Mouse (Mus musculus): ENCODE measurements at regions not wholly inside any gene's neighbourhood (a gene's known extent, or its start where the extent isn't known, plus 50 kb on each side); places are given as distances from the start of the nearest gene placed in this dataset.

DNA sequence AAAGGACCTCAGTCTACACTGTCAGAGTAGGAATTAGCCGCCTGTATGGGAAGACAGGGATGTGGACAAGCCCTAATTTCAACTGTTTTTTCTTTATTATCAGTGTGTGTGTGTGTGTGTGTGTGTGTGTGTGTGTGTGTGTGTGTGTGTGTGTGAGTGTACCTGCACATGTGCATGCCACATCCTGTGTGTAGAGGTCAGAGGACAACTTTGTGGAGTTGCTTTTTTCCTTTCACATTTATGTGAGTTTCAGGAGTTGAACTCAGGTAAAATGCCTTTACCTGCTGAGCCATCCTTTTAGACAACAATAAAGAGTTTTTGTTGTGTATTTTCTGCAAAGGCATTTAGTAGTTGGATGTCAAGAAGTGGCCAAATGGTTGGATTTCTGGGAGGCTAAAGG, 2606.8 kb downstream of the Gm37988 start:
- Histone ChIP-seq H3K9ac (ENCODE audit: low read length) (no peak overlapping the region), H3K36me3 (ENCODE audit: control insufficient read depth, insufficient read depth, low read length) (no peaks in the 10 kb centered on the region), H3K27ac (ENCODE audit: low read depth, low read length) (no peak overlapping the region), H3K9me3 (ENCODE audit: control insufficient read depth, low read length) (no peaks in the 10 kb centered on the region), H3K4me3 (ENCODE audit: low read depth, low read length) (no peak overlapping the region), H3K4me1 (ENCODE audit: control insufficient read depth, insufficient read depth, low read length) (no peaks in the 10 kb centered on the region), H3K27me3 (ENCODE audit: control insufficient read depth, insufficient read depth, low read length) (no peaks in the 10 kb centered on the region), H3K4me2 (ENCODE audit: low read depth) (no peak overlapping the region)
- DNase-seq (ENCODE audit: low spot score) (no peak), ATAC-seq (ENCODE audit: insufficient read depth, low FRiP score, low TSS enrichment) (no peak)
- 88% methylated on average over 1 of the region's 1 CpGs for WGBS

DNA sequence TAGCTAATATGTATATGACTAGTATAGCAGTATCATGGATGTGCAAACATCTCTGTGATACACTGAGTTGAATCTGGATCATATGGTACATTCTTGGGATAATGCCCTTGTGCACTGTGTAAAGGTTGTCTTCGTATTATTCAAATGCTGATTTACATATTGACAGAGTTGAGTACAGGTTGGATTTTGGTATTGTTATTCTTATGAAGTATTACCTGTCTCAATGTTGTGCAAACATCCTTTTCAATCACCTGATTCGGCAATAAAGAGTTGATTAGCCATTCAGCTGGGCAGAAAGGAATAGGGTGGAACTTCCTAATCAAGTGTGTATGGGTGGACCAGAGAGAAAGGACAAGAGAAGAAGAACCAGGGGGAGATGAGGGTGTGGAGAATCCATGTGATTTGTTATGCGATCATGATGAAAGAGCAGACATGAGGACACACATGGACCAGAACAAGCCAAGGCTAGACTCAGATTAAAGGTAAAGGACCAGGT, 2644.0 kb downstream of the Gm37988 start:
- DNase-seq (ENCODE audit: low spot score) (no peak), ATAC-seq (ENCODE audit: insufficient read depth, low FRiP score, low TSS enrichment) (no peak)
- 92% methylated on average over 3 of the region's 3 CpGs for WGBS
- Histone ChIP-seq H3K9me3 (ENCODE audit: control insufficient read depth, low read length) (no peaks in the 10 kb centered on the region), H3K9ac (ENCODE audit: low read length) (no peak overlapping the region), H3K27me3 (ENCODE audit: control insufficient read depth, insufficient read depth, low read length) (no peaks in the 10 kb centered on the region), H3K4me3 (ENCODE audit: low read depth, low read length) (no peak overlapping the region), H3K4me2 (ENCODE audit: low read depth) (no peak overlapping the region), H3K4me1 (ENCODE audit: control insufficient read depth, insufficient read depth, low read length) (no peaks in the 10 kb centered on the region), H3K27ac (ENCODE audit: low read depth, low read length) (no peak overlapping the region), H3K36me3 (ENCODE audit: control insufficient read depth, insufficient read depth, low read length) (no peaks in the 10 kb centered on the region)

DNA sequence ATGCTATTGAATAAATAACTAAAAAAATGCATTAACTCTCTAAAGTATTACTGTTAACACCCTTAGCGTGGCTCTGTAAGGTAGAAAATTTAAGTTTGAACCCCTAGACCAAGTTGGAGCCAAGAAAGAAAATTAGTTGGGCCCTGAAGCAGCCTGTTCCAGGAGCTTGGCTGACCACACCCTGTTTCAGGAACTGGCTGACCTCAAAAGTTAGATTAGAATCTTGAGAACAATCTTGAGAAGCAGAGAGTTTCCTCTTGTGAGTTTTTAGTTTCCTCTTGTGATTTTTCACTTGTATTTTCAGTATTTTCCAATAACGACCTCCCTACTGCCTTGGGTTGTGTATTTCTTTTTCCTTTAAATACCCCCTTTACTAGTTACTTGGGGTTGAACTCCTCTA, 2647.2 kb downstream of the Gm37988 start:
- WGBS, result 90% methylated on average over 2 of the region's 2 CpGs
- no peak overlapping the region for H3K4me3 ChIP-seq (ENCODE audit: low read depth, low read length)

DNA sequence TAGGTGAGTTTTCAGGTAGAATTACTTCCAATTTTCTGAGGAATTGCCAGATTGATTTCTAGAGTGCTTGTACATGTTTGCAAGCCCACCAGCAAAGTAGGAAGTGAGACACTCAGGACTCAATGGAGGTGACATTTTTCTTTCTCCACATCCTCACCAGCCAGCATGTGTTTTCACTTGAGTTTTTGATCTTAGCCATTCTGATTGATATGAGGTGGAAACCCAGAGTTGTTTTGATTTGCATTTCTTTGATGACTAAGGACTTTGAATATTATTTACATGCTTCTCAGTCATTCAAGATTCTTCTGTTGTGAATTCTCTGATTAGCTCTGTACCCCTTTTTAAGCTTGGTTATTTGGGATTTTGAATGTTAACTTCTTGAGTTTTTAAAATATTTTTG, 2650.2 kb downstream of the Gm37988 start:
- Histone ChIP-seq H3K36me3 (ENCODE audit: control insufficient read depth, insufficient read depth, low read length) (no peaks in the 10 kb centered on the region), H3K9ac (ENCODE audit: low read length) (no peak overlapping the region), H3K4me1 (ENCODE audit: control insufficient read depth, insufficient read depth, low read length) (no peaks in the 10 kb centered on the region), H3K4me3 (ENCODE audit: low read depth, low read length) (no peak overlapping the region), H3K9me3 (ENCODE audit: control insufficient read depth, low read length) (no peaks in the 10 kb centered on the region), H3K4me2 (ENCODE audit: low read depth) (no peak overlapping the region), H3K27me3 (ENCODE audit: control insufficient read depth, insufficient read depth, low read length) (no peaks in the 10 kb centered on the region), H3K27ac (ENCODE audit: low read depth, low read length) (no peak overlapping the region)
- no peak for ATAC-seq (ENCODE audit: insufficient read depth, low FRiP score, low TSS enrichment)
- DNase-seq (ENCODE audit: low spot score), result no peak

More for the DNA sequence above, 2647.2 kb downstream of the Gm37988 start:
- Histone ChIP-seq H3K36me3 (ENCODE audit: control insufficient read depth, insufficient read depth, low read length) (no peaks in the 10 kb centered on the region), H3K4me1 (ENCODE audit: control insufficient read depth, insufficient read depth, low read length) (no peaks in the 10 kb centered on the region), H3K9me3 (ENCODE audit: control insufficient read depth, low read length) (no peaks in the 10 kb centered on the region), H3K4me2 (ENCODE audit: low read depth) (no peak overlapping the region), H3K9ac (ENCODE audit: low read length) (no peak overlapping the region), H3K27me3 (ENCODE audit: control insufficient read depth, insufficient read depth, low read length) (no peaks in the 10 kb centered on the region), H3K27ac (ENCODE audit: low read depth, low read length) (no peak overlapping the region)
- no peak for ATAC-seq (ENCODE audit: insufficient read depth, low FRiP score, low TSS enrichment)
- no peak for DNase-seq (ENCODE audit: low spot score)

DNA sequence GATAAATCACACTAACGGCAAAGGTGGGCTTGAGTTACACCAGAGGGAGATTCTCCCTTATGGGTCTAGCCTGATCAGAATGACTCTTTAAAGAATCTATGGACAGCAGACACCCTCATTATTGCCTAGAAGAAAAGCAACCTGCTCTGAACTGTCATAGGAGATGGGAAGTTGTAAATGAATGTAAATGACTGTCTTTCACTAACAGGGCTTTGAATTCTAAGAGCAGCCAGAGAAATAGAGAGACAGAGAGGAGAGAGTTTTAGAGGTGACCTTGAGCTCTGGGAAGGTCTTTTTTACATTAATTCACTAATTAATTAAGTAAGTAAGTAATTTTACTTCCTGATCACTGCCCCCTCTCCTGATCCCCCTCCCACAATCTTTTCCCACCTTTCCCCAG, 2686.4 kb downstream of the Gm37988 start:
- Histone ChIP-seq H3K4me1 (ENCODE audit: control insufficient read depth, insufficient read depth, low read length) (no peaks in the 10 kb centered on the region), H3K27ac (ENCODE audit: low read depth, low read length) (no peak overlapping the region), H3K4me3 (ENCODE audit: low read depth, low read length) (no peak overlapping the region), H3K36me3 (ENCODE audit: control insufficient read depth, insufficient read depth, low read length) (no peaks in the 10 kb centered on the region), H3K9ac (ENCODE audit: low read length) (no peak overlapping the region), H3K4me2 (ENCODE audit: low read depth) (no peak overlapping the region), H3K27me3 (ENCODE audit: control insufficient read depth, insufficient read depth, low read length) (no peaks in the 10 kb centered on the region), H3K9me3 (ENCODE audit: control insufficient read depth, low read length) (no peaks in the 10 kb centered on the region)
- no peak for ATAC-seq (ENCODE audit: insufficient read depth, low FRiP score, low TSS enrichment)
- no peak for DNase-seq (ENCODE audit: low spot score)
- 89% methylated on average over 1 of the region's 1 CpGs for WGBS

DNA sequence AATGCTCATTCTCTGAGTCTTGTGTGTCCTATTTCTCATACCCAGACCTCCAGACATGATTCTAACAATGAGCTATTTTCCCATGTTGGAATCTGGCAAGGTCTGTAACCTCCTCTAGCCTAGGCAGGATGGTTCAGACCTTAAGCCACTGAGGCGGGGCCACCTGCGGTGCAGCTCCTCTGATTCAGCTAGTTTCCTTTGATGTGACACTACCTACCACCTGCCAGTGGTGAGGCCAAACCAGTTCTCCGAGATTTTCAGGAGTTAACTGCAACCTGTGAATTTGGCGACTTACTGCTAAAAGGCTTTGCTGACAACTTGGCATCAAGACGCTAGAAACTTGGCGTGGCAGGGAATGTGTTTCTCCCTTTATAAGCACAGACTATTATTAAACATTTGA, 2691.3 kb downstream of the Gm37988 start:
- Histone ChIP-seq H3K4me1 (ENCODE audit: control insufficient read depth, insufficient read depth, low read length) (no peaks in the 10 kb centered on the region), H3K9ac (ENCODE audit: low read length) (no peak overlapping the region), H3K4me3 (ENCODE audit: low read depth, low read length) (no peak overlapping the region), H3K27ac (ENCODE audit: low read depth, low read length) (no peak overlapping the region), H3K36me3 (ENCODE audit: control insufficient read depth, insufficient read depth, low read length) (no peaks in the 10 kb centered on the region), H3K27me3 (ENCODE audit: control insufficient read depth, insufficient read depth, low read length) (no peaks in the 10 kb centered on the region), H3K9me3 (ENCODE audit: control insufficient read depth, low read length) (no peaks in the 10 kb centered on the region), H3K4me2 (ENCODE audit: low read depth) (no peak overlapping the region)
- 63% methylated on average over 6 of the region's 6 CpGs for WGBS
- DNase-seq (ENCODE audit: low spot score) (no peak), ATAC-seq (ENCODE audit: insufficient read depth, low FRiP score, low TSS enrichment) (no peak)

DNA sequence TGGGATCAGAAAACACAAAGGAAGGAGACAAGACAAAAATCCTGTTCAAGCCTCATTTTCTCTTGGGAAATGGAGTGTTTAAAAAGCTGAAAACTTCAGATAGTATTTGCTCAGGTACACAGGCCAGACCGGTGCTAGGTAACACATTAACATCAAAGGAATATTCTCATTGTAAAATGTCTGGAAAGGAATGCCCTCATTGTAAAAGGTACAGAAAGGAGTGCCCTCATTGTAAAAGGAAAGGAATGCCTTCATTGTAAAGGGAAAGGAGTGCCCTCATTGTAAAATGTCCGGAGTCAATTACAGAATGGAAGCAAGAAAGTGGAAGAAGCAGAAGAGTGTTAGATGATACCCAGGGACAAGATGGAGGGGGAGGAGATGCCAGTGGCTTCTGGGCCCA, 2694.7 kb downstream of the Gm37988 start:
- H3K4me2 ChIP-seq (ENCODE audit: low read depth), result no peak overlapping the region
- H3K9ac ChIP-seq (ENCODE audit: low read length), result no peak overlapping the region
- H3K36me3 ChIP-seq (ENCODE audit: control insufficient read depth, insufficient read depth, low read length), result no peaks in the 10 kb centered on the region
- H3K9me3 ChIP-seq (ENCODE audit: control insufficient read depth, low read length), result no peaks in the 10 kb centered on the region
- H3K27ac ChIP-seq (ENCODE audit: low read depth, low read length), result no peak overlapping the region
- no peaks in the 10 kb centered on the region for H3K27me3 ChIP-seq (ENCODE audit: control insufficient read depth, insufficient read depth, low read length)
- DNase-seq (ENCODE audit: low spot score) (no peak), ATAC-seq (ENCODE audit: insufficient read depth, low FRiP score, low TSS enrichment) (no peak)
- WGBS, result 60% methylated on average over 2 of the region's 2 CpGs
- H3K4me1 ChIP-seq (ENCODE audit: control insufficient read depth, insufficient read depth, low read length), result no peaks in the 10 kb centered on the region
- H3K4me3 ChIP-seq (ENCODE audit: low read depth, low read length), result no peak overlapping the region

DNA sequence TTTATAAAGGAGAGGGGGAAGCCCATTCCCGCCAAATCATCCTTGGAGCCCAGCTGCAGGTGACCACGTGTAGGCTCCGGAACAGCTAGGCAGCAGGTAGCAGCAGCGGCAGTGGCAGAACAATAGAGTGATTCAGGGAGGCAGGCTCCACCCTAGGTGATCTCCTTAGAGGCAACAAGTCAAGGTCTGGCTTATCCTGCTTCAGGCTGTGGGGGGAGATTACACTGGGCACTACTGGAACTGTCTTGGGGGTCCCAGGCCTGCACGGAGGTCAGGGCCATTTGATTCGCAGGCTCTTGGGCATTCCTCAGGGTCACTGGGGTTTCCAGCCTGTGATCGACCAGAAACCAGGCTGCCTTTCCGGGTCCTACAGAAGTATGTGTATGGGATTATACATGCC, 2711.1 kb downstream of the Gm37988 start:
- no peaks in the 10 kb centered on the region for H3K36me3 ChIP-seq (ENCODE audit: control insufficient read depth, insufficient read depth, low read length)
- H3K4me2 ChIP-seq (ENCODE audit: low read depth), result no peak overlapping the region
- H3K4me3 ChIP-seq (ENCODE audit: low read depth, low read length), result no peak overlapping the region
- H3K9me3 ChIP-seq (ENCODE audit: control insufficient read depth, low read length), result no peaks in the 10 kb centered on the region
- DNase-seq (ENCODE audit: low spot score) (no peak), ATAC-seq (ENCODE audit: insufficient read depth, low FRiP score, low TSS enrichment) (no peak)
- H3K9ac ChIP-seq (ENCODE audit: low read length), result no peak overlapping the region
- no peak overlapping the region for H3K27ac ChIP-seq (ENCODE audit: low read depth, low read length)
- H3K4me1 ChIP-seq (ENCODE audit: control insufficient read depth, insufficient read depth, low read length), result no peaks in the 10 kb centered on the region
- no peaks in the 10 kb centered on the region for H3K27me3 ChIP-seq (ENCODE audit: control insufficient read depth, insufficient read depth, low read length)
- WGBS, result 66% methylated on average over 8 of the region's 8 CpGs

DNA sequence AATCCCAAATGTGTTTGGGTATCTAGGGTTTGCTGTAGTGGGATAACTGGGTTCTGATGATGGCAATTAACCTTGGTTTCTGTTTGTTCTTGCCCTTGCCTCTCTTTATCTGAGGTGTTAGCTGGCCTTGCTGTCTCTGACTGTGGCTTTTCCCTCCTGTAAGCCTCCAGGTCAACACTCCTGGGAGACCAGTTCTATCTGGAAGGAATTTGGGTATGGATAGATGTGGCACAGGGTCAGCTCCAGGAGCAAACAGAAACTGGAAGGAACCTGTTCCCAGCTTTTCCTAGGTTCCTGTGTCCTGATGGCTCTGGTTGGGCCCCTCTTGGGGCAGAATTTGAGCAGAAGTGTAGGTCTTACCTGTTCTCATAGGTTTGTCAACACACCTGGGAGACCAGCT, 2725.8 kb downstream of the Gm37988 start:
- Histone ChIP-seq H3K9ac (ENCODE audit: low read length) (no peak overlapping the region), H3K4me1 (ENCODE audit: control insufficient read depth, insufficient read depth, low read length) (no peaks in the 10 kb centered on the region), H3K4me2 (ENCODE audit: low read depth) (no peak overlapping the region), H3K36me3 (ENCODE audit: control insufficient read depth, insufficient read depth, low read length) (no peaks in the 10 kb centered on the region), H3K27ac (ENCODE audit: low read depth, low read length) (no peak overlapping the region), H3K4me3 (ENCODE audit: low read depth, low read length) (no peak overlapping the region), H3K9me3 (ENCODE audit: control insufficient read depth, low read length) (no peaks in the 10 kb centered on the region), H3K27me3 (ENCODE audit: control insufficient read depth, insufficient read depth, low read length) (no peaks in the 10 kb centered on the region)
- ATAC-seq (ENCODE audit: insufficient read depth, low FRiP score, low TSS enrichment) (no peak), DNase-seq (ENCODE audit: low spot score) (no peak)

Data from neural tube, embryonic 11.5 days (tissue).